Mouse (Mus musculus): Measurements from ENCODE around the gene Arv1. TPM values are rescaled to one million over a fixed set of nuclear protein-coding genes. Genes with fewer than 3 reads are reported as not detected.

Arv1 gene
- polyA plus RNA-seq, 1 experiment from 2014 or later, result 5.7 TPM

DNA sequence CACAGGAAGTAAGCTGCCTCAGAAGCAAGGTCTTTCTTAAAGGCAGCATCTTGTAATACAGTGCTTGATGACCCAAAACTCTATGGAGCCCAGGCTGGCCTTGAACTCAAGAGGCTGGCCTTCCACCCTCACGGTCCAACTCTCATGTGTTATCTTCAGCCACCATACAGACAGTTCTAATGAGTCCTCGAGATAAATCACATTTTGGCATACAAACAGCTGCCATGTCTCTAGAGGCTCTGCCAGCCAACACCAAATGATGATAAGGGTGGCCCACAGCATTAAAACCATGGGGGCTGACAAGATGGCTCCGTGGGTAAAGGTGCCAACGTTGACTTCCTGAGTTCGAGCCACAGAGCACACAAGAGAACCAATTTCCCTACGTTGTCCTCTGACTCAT, 8.7 kb upstream of the Arv1 start:
- 46% methylated on average over 6 of the region's 6 CpGs for WGBS (ENCODE audit: insufficient replicate concordance)
- Histone ChIP-seq H3K9ac (ENCODE audit: low read depth, low read length) (no peak overlapping the region), H3K36me3 (ENCODE audit: control insufficient read depth, insufficient read depth) (peaks cover 12% of the 10 kb centered on the region), H3K27me3 (ENCODE audit: control insufficient read depth, insufficient read depth, low read depth, low read length) (no peaks in the 10 kb centered on the region), H3K27ac (ENCODE audit: low read length) (no peak overlapping the region), H3K4me2 (ENCODE audit: low read depth, low read length) (no peak overlapping the region), H3K4me1 (ENCODE audit: control insufficient read depth, low read depth, low read length) (no peaks in the 10 kb centered on the region; the same call in 1 of the 2 replicates), H3K4me3 (ENCODE audit: low read depth, low read length) (no peak overlapping the region), H3K9me3 (replicated peaks; ENCODE audit: control insufficient read depth, low read length) (no peaks in the 10 kb centered on the region)
- peak; percentile 59 for ATAC-seq (ENCODE audit: low read depth)

DNA sequence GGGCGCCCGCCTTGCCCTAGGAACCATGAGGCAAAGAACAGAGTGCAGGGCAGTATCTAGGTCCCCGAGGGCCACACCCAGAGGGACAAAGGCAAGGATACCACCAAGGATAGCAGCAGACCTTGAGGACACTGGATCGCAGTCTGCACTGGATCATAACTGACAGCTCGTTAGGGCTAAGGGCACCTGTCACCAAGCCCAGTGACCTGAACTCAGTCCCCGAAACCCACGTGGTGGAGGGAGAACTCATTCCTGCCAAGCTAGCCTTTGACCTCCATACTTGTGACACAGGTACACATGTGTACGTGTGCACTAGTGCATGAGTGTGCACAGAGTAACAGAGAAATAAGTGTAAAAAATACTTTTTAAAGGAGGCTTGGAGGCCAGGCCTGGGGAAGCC, 6.2 kb upstream of the Arv1 start:
- Histone ChIP-seq H3K4me3 (ENCODE audit: low read depth, low read length) (no peak overlapping the region), H3K27me3 (ENCODE audit: control insufficient read depth, insufficient read depth, low read depth, low read length) (no peaks in the 10 kb centered on the region), H3K27ac (ENCODE audit: low read length) (no peak overlapping the region), H3K4me2 (ENCODE audit: low read depth, low read length) (no peak overlapping the region), H3K4me1 (ENCODE audit: control insufficient read depth, low read depth, low read length) (peaks cover 7% of the 10 kb centered on the region), H3K36me3 (ENCODE audit: control insufficient read depth, insufficient read depth) (peaks cover 12% of the 10 kb centered on the region), H3K9ac (ENCODE audit: low read depth, low read length) (no peak overlapping the region), H3K9me3 (replicated peaks; ENCODE audit: control insufficient read depth, low read length) (no peaks in the 10 kb centered on the region)
- no peak for ATAC-seq (ENCODE audit: low read depth)
- WGBS (ENCODE audit: insufficient replicate concordance), result 73% methylated on average over 8 of the region's 8 CpGs

DNA sequence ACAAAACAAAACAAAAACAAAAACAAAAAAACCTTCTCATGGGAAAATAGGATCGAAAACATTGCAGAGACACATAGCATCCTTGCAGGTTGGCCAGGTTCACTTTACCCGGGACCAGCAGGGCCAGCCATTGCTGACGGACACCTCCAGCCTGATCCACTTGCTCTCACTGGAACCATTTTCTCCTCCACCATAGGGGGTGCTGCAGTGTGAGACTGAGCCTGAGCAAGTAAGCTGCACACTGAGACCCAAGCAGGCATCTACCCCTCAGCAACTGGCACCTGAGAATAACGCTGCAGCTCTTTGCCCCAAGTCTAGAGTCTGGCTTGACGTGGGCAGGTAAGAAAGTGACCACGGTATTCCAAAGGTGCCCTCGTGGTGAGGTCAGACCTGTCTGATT, 1.8 kb upstream of the Arv1 start:
- no peak for ATAC-seq (ENCODE audit: low read depth)
- no peak overlapping the region for H3K9ac ChIP-seq (ENCODE audit: low read depth, low read length)
- 76% methylated on average over 7 of the region's 7 CpGs for WGBS (ENCODE audit: insufficient replicate concordance)
- H3K4me3 ChIP-seq (ENCODE audit: low read depth, low read length), result no peak overlapping the region
- H3K9me3 ChIP-seq (replicated peaks; ENCODE audit: control insufficient read depth, low read length), result no peaks in the 10 kb centered on the region
- no peaks in the 10 kb centered on the region for H3K36me3 ChIP-seq (ENCODE audit: control insufficient read depth, insufficient read depth)
- H3K27me3 ChIP-seq (ENCODE audit: control insufficient read depth, insufficient read depth, low read depth, low read length), result no peaks in the 10 kb centered on the region
- no peak overlapping the region for H3K4me2 ChIP-seq (ENCODE audit: low read depth, low read length)
- H3K27ac ChIP-seq (ENCODE audit: low read length), result no peak overlapping the region
- peaks cover 23% of the 10 kb centered on the region for H3K4me1 ChIP-seq (ENCODE audit: control insufficient read depth, low read depth, low read length)

DNA sequence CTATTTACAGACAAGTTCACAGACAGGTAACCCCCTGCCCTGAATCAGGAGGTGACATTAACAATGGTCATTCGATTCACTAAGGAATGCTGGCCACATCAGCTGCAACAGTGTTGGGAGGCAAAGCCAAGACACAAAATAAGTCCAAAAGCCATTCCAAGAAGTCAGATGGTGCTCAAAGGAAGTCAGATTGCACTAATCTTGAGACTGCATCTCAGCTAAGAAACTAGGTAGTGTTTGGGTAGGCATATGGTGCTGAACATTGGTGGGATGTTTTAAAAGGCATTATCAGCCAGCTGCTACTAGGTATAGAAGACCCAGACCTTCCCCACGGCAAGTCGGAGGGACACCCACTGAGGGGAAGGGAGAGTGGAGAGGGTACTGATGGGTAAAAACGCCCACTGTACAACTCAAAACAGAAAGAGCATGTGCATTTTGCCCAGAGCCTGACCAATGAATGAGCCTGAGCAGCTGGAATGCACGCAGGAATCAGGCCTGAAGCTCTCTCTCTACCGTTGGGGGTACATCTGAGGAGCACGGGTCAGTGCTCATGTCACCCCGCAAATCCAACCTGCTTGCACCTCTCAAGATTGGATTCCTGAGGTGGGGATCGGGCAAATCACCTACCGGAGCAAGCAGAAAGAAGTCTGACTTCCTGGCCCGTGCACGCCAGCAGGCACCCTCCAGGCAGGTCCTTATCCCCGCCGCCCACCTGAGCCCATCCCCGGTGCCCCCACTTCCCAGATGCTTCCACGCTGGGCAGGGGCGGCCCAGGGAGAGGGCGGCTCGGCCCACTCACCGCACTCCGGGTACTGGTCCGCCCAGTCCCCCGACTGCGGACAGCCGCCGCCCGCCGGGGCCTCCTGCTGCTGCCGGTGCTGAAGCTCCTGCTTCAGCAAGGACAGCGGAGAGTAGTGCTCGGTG, 739 bp upstream of the Arv1 start:
- Histone ChIP-seq H3K4me2 (ENCODE audit: low read depth, low read length) (peak overlapping the region; percentile 89), H3K36me3 (ENCODE audit: control insufficient read depth, insufficient read depth) (no peaks in the 10 kb centered on the region), H3K27me3 (ENCODE audit: control insufficient read depth, insufficient read depth, low read depth, low read length) (no peaks in the 10 kb centered on the region), H3K9ac (ENCODE audit: low read depth, low read length) (peak overlapping the region; percentile 89), H3K9me3 (replicated peaks; ENCODE audit: control insufficient read depth, low read length) (no peaks in the 10 kb centered on the region), H3K4me1 (ENCODE audit: control insufficient read depth, low read depth, low read length) (peaks cover 23% of the 10 kb centered on the region), H3K27ac (ENCODE audit: low read length) (0 out of 2 replicates have a peak overlapping the region, but pooled peaks have one; percentile 14), H3K4me3 (ENCODE audit: low read depth, low read length) (peak overlapping the region; percentile 95)
- ATAC-seq (ENCODE audit: low read depth), result peak; percentile 19
- 2% methylated on average over 31 of the region's 31 CpGs for WGBS (ENCODE audit: insufficient replicate concordance)

DNA sequence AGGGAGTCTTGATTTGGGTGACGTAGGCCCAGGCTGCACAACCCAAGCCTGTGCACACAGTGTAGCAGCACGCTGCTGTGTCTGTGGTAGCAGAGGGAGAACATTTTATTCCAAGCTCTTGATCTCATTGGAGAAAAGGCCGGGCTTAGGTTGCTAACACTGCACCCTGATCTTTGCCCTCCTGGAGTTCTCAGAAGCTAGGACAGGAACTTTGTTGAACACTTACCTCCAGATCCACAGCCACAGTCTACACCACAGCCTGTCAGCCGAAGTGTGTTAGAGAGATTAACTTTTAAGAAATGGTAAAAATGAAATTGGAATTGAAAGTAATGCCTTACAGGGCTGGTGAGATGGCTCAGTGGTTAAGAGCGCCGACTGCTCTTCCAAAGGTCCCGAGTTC, 2.4 kb downstream of the Arv1 start:
- 75% methylated on average over 7 of the region's 7 CpGs for WGBS (ENCODE audit: insufficient replicate concordance)
- peaks cover 23% of the 10 kb centered on the region for H3K4me1 ChIP-seq (ENCODE audit: control insufficient read depth, low read depth, low read length)
- H3K9ac ChIP-seq (ENCODE audit: low read depth, low read length), result no peak overlapping the region
- no peak for ATAC-seq (ENCODE audit: low read depth)
- no peak overlapping the region for H3K4me3 ChIP-seq (ENCODE audit: low read depth, low read length)
- no peak overlapping the region for H3K4me2 ChIP-seq (ENCODE audit: low read depth, low read length)
- no peaks in the 10 kb centered on the region for H3K9me3 ChIP-seq (replicated peaks; ENCODE audit: control insufficient read depth, low read length)
- no peak overlapping the region for H3K27ac ChIP-seq (ENCODE audit: low read length)
- H3K27me3 ChIP-seq (ENCODE audit: control insufficient read depth, insufficient read depth, low read depth, low read length), result no peaks in the 10 kb centered on the region
- no peaks in the 10 kb centered on the region for H3K36me3 ChIP-seq (ENCODE audit: control insufficient read depth, insufficient read depth)

DNA sequence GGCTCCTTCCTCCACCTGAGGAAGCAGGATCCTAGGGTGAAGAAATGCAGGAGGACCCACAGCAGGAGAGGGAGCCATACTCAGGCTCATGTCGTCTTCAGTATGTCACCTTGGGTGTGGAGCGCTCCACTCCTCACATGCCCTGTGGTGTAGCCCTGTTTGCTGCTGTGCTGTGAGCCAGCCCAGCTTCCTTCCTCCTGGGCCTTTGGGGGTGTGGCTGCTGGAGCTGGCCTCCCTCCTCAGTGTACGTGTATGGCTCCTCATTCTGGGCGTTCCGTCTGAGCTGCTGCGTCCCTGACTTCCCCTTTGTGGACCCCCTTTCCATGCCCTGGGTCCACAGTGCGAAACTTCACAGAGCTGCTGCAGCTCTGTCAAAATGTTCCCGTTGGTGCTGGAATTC, 10.9 kb downstream of the Arv1 start:
- Histone ChIP-seq H3K4me3 (ENCODE audit: low read depth, low read length) (no peak overlapping the region), H3K27me3 (ENCODE audit: control insufficient read depth, insufficient read depth, low read depth, low read length) (no peaks in the 10 kb centered on the region), H3K36me3 (ENCODE audit: control insufficient read depth, insufficient read depth) (peaks cover 4% of the 10 kb centered on the region; the same call in 1 of the 2 replicates), H3K9ac (ENCODE audit: low read depth, low read length) (no peak overlapping the region), H3K9me3 (replicated peaks; ENCODE audit: control insufficient read depth, low read length) (no peaks in the 10 kb centered on the region), H3K4me1 (ENCODE audit: control insufficient read depth, low read depth, low read length) (no peaks in the 10 kb centered on the region), H3K4me2 (ENCODE audit: low read depth, low read length) (no peak overlapping the region), H3K27ac (ENCODE audit: low read length) (no peak overlapping the region)
- peak; percentile 37; the same call in 1 of the 2 replicates for ATAC-seq (ENCODE audit: low read depth)
- WGBS (ENCODE audit: insufficient replicate concordance), result 46% methylated on average over 8 of the region's 8 CpGs

DNA sequence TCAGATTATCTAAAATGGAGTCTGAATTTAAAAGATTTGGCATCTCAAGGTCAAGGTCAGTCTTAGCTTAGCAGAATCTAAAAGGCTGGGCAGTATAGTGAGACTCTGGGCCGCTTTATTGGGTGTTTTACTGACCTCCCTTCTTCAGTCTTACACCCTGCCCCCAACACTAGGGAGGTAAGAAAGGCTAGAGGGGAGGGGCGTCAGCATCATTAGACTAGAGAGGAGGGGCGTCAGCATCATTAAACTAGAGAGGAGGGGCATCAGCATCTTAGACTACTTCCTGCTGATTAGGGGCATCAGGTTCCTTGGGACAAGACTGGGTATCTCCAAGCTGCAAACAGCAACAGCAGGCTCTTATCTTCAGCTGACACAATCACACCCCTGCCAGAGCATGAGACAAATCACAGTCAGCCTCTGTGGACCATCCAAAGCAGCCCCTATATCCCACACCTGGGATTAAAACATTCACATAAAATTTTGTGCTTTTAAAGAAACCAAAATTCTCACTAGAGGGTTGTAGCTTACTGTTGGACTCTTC, 13.5 kb downstream of the Arv1 start:
- 63% methylated on average over 3 of the region's 3 CpGs for WGBS (ENCODE audit: insufficient replicate concordance)
- H3K4me3 ChIP-seq (ENCODE audit: low read depth, low read length), result no peak overlapping the region
- no peak overlapping the region for H3K9ac ChIP-seq (ENCODE audit: low read depth, low read length)
- no peak overlapping the region for H3K27ac ChIP-seq (ENCODE audit: low read length)
- no peaks in the 10 kb centered on the region for H3K9me3 ChIP-seq (replicated peaks; ENCODE audit: control insufficient read depth, low read length)
- no peak for ATAC-seq (ENCODE audit: low read depth)
- peaks cover 4% of the 10 kb centered on the region; the same call in 1 of the 2 replicates for H3K36me3 ChIP-seq (ENCODE audit: control insufficient read depth, insufficient read depth)
- no peak overlapping the region for H3K4me2 ChIP-seq (ENCODE audit: low read depth, low read length)
- H3K27me3 ChIP-seq (ENCODE audit: control insufficient read depth, insufficient read depth, low read depth, low read length), result no peaks in the 10 kb centered on the region
- no peaks in the 10 kb centered on the region for H3K4me1 ChIP-seq (ENCODE audit: control insufficient read depth, low read depth, low read length)

DNA sequence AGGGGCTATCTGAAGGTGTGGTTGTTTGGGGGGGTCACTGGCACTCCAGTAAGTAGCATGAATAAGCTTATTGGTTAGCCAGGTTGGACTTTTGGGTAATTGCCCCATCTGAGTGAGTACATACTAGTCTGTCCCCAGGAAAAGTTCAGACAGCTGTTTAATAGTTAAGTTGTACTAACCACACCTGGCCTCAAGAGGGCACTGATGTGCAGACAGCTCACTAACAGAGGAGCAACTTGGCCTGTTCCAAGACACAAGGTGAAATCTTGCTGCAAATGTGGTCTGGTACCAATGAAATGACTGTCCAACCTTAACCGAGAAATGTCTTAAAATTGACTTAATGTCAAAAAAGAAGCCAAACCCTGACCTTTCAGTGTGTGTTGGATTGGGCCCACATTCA, 17.3 kb downstream of the Arv1 start:
- Histone ChIP-seq H3K9me3 (replicated peaks; ENCODE audit: control insufficient read depth, low read length) (no peaks in the 10 kb centered on the region), H3K9ac (ENCODE audit: low read depth, low read length) (no peak overlapping the region), H3K4me1 (ENCODE audit: control insufficient read depth, low read depth, low read length) (no peaks in the 10 kb centered on the region), H3K27me3 (ENCODE audit: control insufficient read depth, insufficient read depth, low read depth, low read length) (no peaks in the 10 kb centered on the region), H3K27ac (ENCODE audit: low read length) (no peak overlapping the region), H3K36me3 (ENCODE audit: control insufficient read depth, insufficient read depth) (no peaks in the 10 kb centered on the region; the same call in 1 of the 2 replicates), H3K4me2 (ENCODE audit: low read depth, low read length) (no peak overlapping the region), H3K4me3 (ENCODE audit: low read depth, low read length) (no peak overlapping the region)
- 68% methylated on average over 1 of the region's 1 CpGs for WGBS (ENCODE audit: insufficient replicate concordance)
- ATAC-seq (ENCODE audit: low read depth), result no peak

DNA sequence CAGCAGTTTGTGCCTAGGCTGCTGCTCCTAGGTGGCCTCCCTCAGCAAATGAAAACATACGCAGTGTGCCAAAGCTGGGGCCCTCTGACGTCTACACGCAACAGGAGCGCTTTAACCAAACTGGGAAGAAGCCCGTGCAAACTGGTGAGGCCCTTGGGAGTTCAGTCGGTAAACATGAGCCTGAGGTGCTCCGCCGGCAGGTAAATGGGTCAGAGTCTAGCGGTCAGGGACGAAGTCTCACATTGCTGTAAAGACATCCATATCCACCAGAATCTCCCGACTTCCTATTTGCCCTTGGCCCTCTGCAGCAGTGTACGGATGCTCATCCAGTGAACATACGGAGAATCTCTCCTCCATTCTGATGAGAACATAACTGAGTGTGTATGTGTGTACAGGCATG, 24.7 kb downstream of the Arv1 start:
- Histone ChIP-seq H3K9me3 (replicated peaks; ENCODE audit: control insufficient read depth, low read length) (no peaks in the 10 kb centered on the region), H3K4me2 (ENCODE audit: low read depth, low read length) (no peak overlapping the region), H3K27me3 (ENCODE audit: control insufficient read depth, insufficient read depth, low read depth, low read length) (peaks cover 18% of the 10 kb centered on the region), H3K4me3 (ENCODE audit: low read depth, low read length) (no peak overlapping the region), H3K9ac (ENCODE audit: low read depth, low read length) (no peak overlapping the region), H3K4me1 (ENCODE audit: control insufficient read depth, low read depth, low read length) (peaks cover 16% of the 10 kb centered on the region), H3K27ac (ENCODE audit: low read length) (no peak overlapping the region), H3K36me3 (ENCODE audit: control insufficient read depth, insufficient read depth) (no peaks in the 10 kb centered on the region)
- 54% methylated on average over 13 of the region's 13 CpGs for WGBS (ENCODE audit: insufficient replicate concordance)
- peak; percentile 17; the same call in 1 of the 2 replicates for ATAC-seq (ENCODE audit: low read depth)
